Mouse (Mus musculus) heart, postnatal 25 days (tissue): ENCODE measurements at regions not wholly inside any gene's neighbourhood (a gene's known extent, or its start where the extent isn't known, plus 50 kb on each side); places are given as distances from the start of the nearest gene placed in this dataset.

ENCODE experiments used
- DNase-seq: peaks from one replicate; pipeline ENCODE4 v3.0.0; 2022; ENCODE audit warnings: low spot score
- intact Hi-C: fragments of 180-260 bp; cut with DNase I; formaldehyde crosslinking; loops from one replicate; pipeline ENCODE4 v1.15.1; 2025

- intact Hi-C loops, result no loop called here
- DNase-seq, result no peak
These were observed 461.6 kb downstream of the 1810013L24Rik start for GRCm38 (mm10) chr16:9291356-9292020.

GRCm38 (mm10) chr16:9303134-9303533, 473.2 kb downstream of the 1810013L24Rik start:
- no peak for DNase-seq
- intact Hi-C loops, result no loop called here

GRCm38 (mm10) chr16:9304079-9304478, 474.2 kb downstream of the 1810013L24Rik start:
- intact Hi-C loops, result no loop called here
- DNase-seq, result no peak

GRCm38 (mm10) chr16:9310744-9311143, 480.8 kb downstream of the 1810013L24Rik start:
- DNase-seq, result no peak
- intact Hi-C loops, result no loop called here

- intact Hi-C loops, result no loop called here
- DNase-seq, result no peak
These were observed 505.7 kb downstream of the 1810013L24Rik start for GRCm38 (mm10) chr16:9335626-9336025.

- intact Hi-C loops, result no loop called here
These were observed 506.2 kb downstream of the 1810013L24Rik start for GRCm38 (mm10) chr16:9336063-9336462.

GRCm38 (mm10) chr16:9339456-9339855, 509.6 kb downstream of the 1810013L24Rik start:
- DNase-seq, result no peak
- intact Hi-C loops, result no loop called here

More at GRCm38 (mm10) chr16:9336063-9336462, 506.2 kb downstream of the 1810013L24Rik start:
- no peak for DNase-seq

GRCm38 (mm10) chr16:9341245-9341644, 511.3 kb downstream of the 1810013L24Rik start:
- intact Hi-C loops, result no loop called here
- no peak for DNase-seq

GRCm38 (mm10) chr16:9353811-9354210, 523.9 kb downstream of the 1810013L24Rik start:
- intact Hi-C loops, result no loop called here
- no peak for DNase-seq

- intact Hi-C loops, result no loop called here
- no peak for DNase-seq
These were observed 524.6 kb downstream of the 1810013L24Rik start for GRCm38 (mm10) chr16:9354331-9355030.

- DNase-seq, result no peak
- intact Hi-C loops, result no loop called here
These were observed 528.8 kb downstream of the 1810013L24Rik start for GRCm38 (mm10) chr16:9358651-9359050.

- no peak for DNase-seq
- intact Hi-C loops, result loop anchor here (5.0 kb wide), 1 partner anchor 48 kb away; no protein-coding TSS in a partner anchor
These were observed 529.7 kb downstream of the 1810013L24Rik start for GRCm38 (mm10) chr16:9359399-9360135.

- DNase-seq, result no peak
- intact Hi-C loops, result loop anchor here (5.0 kb wide), 1 partner anchor 47 kb away; no protein-coding TSS in a partner anchor
These were observed 530.9 kb downstream of the 1810013L24Rik start for GRCm38 (mm10) chr16:9360741-9361255.

- no peak for DNase-seq
- intact Hi-C loops, result loop anchor here (5.0 kb wide), 1 partner anchor 45 kb away; no protein-coding TSS in a partner anchor
These were observed 532.2 kb downstream of the 1810013L24Rik start for GRCm38 (mm10) chr16:9362116-9362515.

GRCm38 (mm10) chr16:9364105-9364504, 534.2 kb downstream of the 1810013L24Rik start:
- no peak for DNase-seq
- intact Hi-C loops, result loop anchor here (5.0 kb wide), 1 partner anchor 43 kb away; no protein-coding TSS in a partner anchor

GRCm38 (mm10) chr16:9390986-9391385, 561.1 kb downstream of the 1810013L24Rik start:
- no peak for DNase-seq
- intact Hi-C loops, result no loop called here

- no peak for DNase-seq
- intact Hi-C loops, result loop anchor here (5.0 kb wide), 1 partner anchor 42 kb away; no protein-coding TSS in a partner anchor
These were observed 574.8 kb downstream of the 1810013L24Rik start for GRCm38 (mm10) chr16:9404736-9405135.

GRCm38 (mm10) chr16:9408196-9408595, 578.3 kb downstream of the 1810013L24Rik start:
- DNase-seq, result no peak
- intact Hi-C loops, result loop anchor here (5.0 kb wide), 1 partner anchor 46 kb away; no protein-coding TSS in a partner anchor

- intact Hi-C loops, result no loop called here
- DNase-seq, result no peak
These were observed 564.9 kb downstream of the Grin2a start for GRCm38 (mm10) chr16:9430509-9430908.

GRCm38 (mm10) chr16:9439300-9439856, 556.0 kb downstream of the Grin2a start:
- DNase-seq, result no peak
- intact Hi-C loops, result no loop called here
